Mouse (Mus musculus): ENCODE results near the gene March7.

March7 gene

GRCm38 (mm10) chr2:60209703-60210651 lies at the start of gene March7, which contains the start of gene Baz2b:
Gene March7, plus strand, starts transcription at chr2:60209887.
Gene Baz2b, minus strand, starts transcription at chr2:60209839.
- peak; percentile 70 to 74 for DNase-seq (ENCODE audit: low spot score in 2 of 2)

GRCm38 (mm10) chr2:60163744-60164143 lies 45.9 kb upstream of the March7 start:
- DNase-seq (ENCODE audit: low spot score in 2 of 2) = no peak

- no peak for DNase-seq (ENCODE audit: low spot score in 2 of 2)
Measured at GRCm38 (mm10) chr2:60165679-60166078, 44.0 kb upstream of the March7 start.

GRCm38 (mm10) chr2:60166878-60167277 lies 42.8 kb upstream of the March7 start:
- no peak for DNase-seq (ENCODE audit: low spot score in 2 of 2)

- peak; percentile 11 to 12 for DNase-seq (ENCODE audit: low spot score in 2 of 2)
Measured at GRCm38 (mm10) chr2:60171786-60172530, 37.7 kb upstream of the March7 start.

GRCm38 (mm10) chr2:60172531-60172914 lies 37.2 kb upstream of the March7 start:
- DNase-seq (ENCODE audit: low spot score in 2 of 2) = no peak

- DNase-seq (ENCODE audit: low spot score in 2 of 2) = no peak
Measured at GRCm38 (mm10) chr2:60173190-60173589, 36.5 kb upstream of the March7 start.

GRCm38 (mm10) chr2:60173595-60173994 lies 36.1 kb upstream of the March7 start:
- no peak for DNase-seq (ENCODE audit: low spot score in 2 of 2)

- no peak for DNase-seq (ENCODE audit: low spot score in 2 of 2)
Measured at GRCm38 (mm10) chr2:60175078-60175477, 34.6 kb upstream of the March7 start.

- no peak for DNase-seq (ENCODE audit: low spot score in 2 of 2)
Measured at GRCm38 (mm10) chr2:60176087-60176486, 33.6 kb upstream of the March7 start.

GRCm38 (mm10) chr2:60177490-60177889 lies 32.2 kb upstream of the March7 start:
- no peak for DNase-seq (ENCODE audit: low spot score in 2 of 2)

GRCm38 (mm10) chr2:60181696-60182095 lies 28.0 kb upstream of the March7 start:
- DNase-seq (ENCODE audit: low spot score in 2 of 2) = no peak

GRCm38 (mm10) chr2:60196841-60197240 lies 12.8 kb upstream of the March7 start:
- DNase-seq (ENCODE audit: low spot score in 2 of 2) = no peak

GRCm38 (mm10) chr2:60200051-60200562 lies 9.6 kb upstream of the March7 start:
- no peak for DNase-seq (ENCODE audit: low spot score in 2 of 2)

GRCm38 (mm10) chr2:60200667-60201066 lies 9.0 kb upstream of the March7 start:
- no peak for DNase-seq (ENCODE audit: low spot score in 2 of 2)

- no peak for DNase-seq (ENCODE audit: low spot score in 2 of 2)
Measured at GRCm38 (mm10) chr2:60202900-60203530, 6.7 kb upstream of the March7 start.

- DNase-seq (ENCODE audit: low spot score in 2 of 2) = no peak
Measured at GRCm38 (mm10) chr2:60203733-60204132, 6.0 kb upstream of the March7 start.

- no peak for DNase-seq (ENCODE audit: low spot score in 2 of 2)
Measured at GRCm38 (mm10) chr2:60204162-60204561, 5.5 kb upstream of the March7 start.

- no peak for DNase-seq (ENCODE audit: low spot score in 2 of 2)
Measured at GRCm38 (mm10) chr2:60205795-60206194, 3.9 kb upstream of the March7 start.

- peak; percentile 48 to 53 for DNase-seq (ENCODE audit: low spot score in 2 of 2)
Measured at GRCm38 (mm10) chr2:60209122-60209611, 520 bp upstream of the March7 start.

- DNase-seq (ENCODE audit: low spot score in 2 of 2) = no peak
Measured at GRCm38 (mm10) chr2:60210821-60211220, 1.1 kb downstream of the March7 start.

- no peak for DNase-seq (ENCODE audit: low spot score in 2 of 2)
Measured at GRCm38 (mm10) chr2:60212488-60212887, 2.8 kb downstream of the March7 start.
